Mouse (Mus musculus): ENCODE data around the gene Gm15217.

DNA sequence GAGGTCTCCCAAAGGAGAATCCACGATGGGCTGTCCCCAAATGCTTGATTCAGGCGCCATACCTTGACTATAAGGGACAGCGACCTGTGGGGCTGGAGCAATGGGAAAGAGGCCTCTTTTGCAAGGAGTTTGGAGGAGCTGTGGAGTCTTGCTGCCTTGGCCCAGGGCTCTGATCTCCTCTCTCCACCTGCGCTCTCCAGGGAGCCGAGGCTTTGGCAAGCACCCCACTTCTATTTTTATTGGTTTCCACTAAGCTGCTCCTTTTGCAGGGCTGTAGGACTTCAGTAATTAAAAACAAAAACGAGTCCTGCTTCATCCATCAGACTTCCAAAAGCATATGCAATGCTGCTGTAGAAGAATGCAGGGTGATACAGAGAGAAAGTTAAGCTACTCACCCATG lies 2.2 kb downstream of the Gm15217 start:
- TF ChIP-seq POLR2AphosphoS2 (IDR thresholded peaks at IDR 0.05; ENCODE audit: insufficient read length, low read depth) (no peak), POLR2A (IDR thresholded peaks at IDR 0.05; ENCODE audit: insufficient read length, low read depth) (no peak), SRF (IDR thresholded peaks at IDR 0.05; ENCODE audit: control insufficient read depth, insufficient read length, low read depth) (no peak), CEBPB (IDR thresholded peaks at IDR 0.05; ENCODE audit: insufficient read depth, poor library complexity, severe bottlenecking) (no peak), MAX (IDR thresholded peaks at IDR 0.05; ENCODE audit: low read depth) (no peak)
